Mouse (Mus musculus) MN1 (cell line): Measurements from ENCODE around the gene Pigm.

Experiments used
- DNase-seq: peaks from one replicate; pipeline ENCODE4 v3.0.0-alpha.2; 2016; ENCODE audit warnings: low spot score

Pigm gene

DNA sequence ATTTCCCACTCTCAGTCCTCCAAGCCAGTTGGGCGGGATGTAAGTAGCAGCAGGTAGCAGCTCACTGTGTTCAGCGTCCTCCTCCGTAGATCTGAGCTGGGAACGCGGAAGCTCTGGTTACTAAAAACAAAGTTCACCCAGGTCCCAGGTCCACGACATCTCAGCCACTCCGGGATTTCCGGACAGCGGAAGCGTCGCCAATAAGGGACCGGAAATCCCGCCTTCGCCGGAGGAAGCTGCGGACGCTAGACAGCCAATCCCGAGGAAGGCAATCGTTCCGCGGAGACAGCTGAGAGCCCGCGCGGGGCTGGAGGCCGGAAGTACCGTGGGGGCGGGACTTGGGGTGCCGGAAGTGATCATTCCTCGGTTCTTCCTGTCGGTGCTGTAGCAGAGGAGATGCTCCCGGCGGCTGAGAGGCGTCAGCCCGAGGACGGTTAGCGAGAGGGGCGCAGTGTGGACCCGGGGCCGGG is at the start of gene Pigm:
Pigm (plus strand) TSS at position 349 of the 470 bp plus-strand sequence.
- peak; percentile 100 for DNase-seq

DNA sequence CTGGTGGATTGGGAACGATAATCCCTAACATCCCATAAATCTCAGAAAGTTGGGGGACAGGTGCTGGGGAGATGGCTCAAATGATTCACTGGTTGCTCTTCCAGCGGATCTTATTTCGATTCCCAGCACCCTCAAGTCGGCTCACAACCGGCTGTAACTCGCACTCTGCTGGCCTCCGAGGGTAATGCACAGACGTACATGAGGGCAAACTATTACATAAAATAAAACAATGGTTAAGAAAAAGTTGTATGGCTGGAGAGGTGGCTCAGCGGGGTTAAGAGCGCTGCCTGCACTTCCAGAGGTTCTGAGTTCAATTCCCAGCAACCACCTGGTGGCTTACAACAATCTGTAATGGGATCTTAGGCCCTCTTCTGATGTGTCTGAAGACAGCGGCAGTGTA is 49.7 kb upstream of the Pigm start:
- no peak for DNase-seq

DNA sequence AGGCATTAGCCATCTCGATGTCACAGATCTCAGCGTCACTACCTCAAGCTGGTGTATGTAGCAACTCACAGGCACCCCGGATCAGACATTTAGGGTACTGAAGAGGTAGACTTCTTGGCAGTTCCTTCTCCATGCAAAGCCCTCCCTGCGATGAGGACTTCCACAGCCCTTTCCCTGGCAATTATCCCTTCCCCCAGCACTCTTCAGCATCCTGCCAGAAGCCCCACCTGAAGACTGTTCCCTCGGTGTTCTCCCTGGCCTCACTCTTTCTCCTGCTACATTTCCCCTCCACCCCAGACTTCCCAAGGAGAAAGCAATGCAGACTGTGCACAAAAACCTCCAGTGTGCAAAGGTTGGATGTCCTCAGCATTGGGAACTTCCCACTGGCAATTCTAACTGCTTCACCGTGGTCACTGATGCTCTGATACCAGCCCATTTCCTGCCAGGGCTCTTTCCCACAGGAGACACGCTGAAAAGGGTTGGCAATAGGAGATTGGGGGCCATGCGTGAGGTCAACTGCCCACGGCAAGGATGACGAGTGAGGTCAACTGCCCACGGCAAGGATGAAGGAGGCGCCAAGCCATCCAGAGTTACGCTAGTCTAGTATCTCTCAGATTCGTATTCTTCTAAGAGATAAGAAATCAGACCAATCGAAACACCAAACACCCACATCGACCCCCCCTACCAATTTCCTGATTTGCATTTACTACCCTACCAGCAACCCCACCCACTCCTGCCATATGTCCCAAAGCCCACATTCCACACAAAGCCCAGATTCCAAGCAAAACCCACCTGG is 48.9 kb upstream of the Pigm start:
- no peak for DNase-seq

DNA sequence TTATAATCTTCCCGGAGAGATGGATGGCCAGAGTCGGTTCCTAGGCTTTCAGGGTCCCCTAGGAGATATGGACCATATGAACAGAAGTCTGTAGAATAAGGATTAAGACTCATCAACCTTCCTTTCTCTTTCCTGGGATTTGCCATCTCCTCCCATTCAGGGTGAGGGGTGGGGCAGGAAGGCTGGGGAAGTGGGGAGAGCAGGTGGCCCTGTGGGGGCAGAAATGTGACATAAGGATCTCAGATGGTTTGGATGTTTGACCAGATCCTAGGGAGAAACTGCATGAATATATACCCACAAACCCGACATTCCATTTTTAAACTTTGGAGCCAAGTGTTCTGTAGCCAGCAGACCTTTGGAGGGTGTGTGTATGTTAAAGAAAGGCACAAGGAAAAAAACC is 48.3 kb upstream of the Pigm start:
- no peak for DNase-seq

DNA sequence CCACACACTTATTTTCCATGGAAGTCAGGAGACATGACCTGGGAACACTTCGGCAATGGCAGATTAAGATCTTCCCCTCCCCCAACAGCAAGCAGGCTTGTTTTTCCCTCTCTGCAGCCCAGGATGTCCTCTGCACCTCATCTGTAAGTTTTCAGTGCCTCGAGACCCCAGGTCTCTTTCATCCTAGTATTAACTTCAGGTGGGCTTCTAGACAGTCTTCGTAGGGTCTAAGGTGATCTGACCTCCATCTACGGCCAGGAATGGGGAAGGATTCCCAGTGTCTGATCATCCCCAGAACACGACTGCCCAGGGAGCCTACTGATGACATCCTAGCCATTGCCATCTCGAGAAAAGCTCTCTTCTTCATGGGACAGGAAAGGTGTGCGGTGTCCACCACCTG is 47.9 kb upstream of the Pigm start:
- DNase-seq = no peak

DNA sequence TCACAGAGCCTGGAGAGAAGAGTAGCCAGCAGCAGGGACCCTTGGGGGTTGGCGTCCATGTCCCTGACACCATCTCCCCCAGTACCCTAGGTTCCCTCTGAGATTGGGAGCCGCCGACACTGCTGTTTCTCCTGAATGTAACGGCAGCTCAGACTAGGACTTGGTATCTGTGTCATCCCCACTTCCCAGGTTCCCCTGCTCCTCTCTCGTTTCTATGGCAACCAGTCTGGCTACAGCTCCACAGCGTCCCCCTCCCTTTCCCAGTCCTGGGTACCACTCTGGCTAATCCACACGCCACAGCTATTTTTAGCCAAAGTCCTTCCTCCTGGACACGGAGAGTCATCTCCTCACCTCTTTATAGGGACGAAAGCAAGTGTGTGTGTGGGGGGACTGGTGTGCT is 47.2 kb upstream of the Pigm start, which contains the start of gene Kcnj9:
Kcnj9 (minus strand) TSS at position 188 of the 400 bp plus-strand sequence.
- peak; percentile 77 for DNase-seq

DNA sequence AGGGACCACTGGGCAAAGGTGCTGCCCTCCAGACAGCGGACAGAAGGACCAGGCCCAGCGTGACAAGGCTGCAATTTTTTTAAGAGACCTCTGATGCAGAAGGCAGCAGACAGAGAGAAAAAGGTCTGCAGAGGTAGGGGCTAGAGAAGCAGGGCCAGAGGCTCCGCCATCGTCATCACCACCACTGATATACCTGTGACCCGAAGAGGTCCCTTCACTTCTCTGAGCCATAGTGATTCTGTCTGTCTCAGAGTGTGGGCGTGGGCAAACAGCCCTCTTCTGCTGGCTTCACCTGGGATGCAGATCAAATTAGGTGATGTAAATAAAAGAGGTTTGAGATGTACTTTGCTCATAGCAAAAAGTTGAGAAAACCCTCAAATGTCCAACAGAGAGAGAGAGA is 46.7 kb upstream of the Pigm start:
- DNase-seq = no peak

DNA sequence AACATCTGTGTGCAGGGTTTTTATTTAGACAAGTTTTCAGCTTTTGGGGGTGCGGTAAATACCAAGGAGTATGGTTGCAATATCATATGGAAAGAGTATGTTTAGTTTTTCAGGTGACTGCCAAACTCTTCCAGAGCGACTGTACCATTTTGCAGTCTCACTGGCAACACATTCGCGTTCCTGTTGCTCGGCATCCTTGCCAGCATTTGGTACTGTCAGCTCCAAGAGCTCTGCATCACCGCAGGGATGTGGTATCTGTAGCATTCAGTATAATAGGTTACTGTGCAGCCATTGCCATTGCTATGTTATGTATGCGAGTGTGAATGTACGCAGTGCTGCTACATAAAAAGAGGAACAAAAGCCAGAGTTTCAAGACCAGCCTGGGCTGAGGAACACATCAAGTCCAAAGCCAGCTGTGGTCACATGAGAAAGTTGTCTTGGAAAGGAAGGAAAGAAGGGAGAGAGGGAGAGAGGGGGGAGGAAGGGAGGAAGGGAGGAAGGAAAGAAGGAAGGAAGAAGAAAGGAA is 44.9 kb upstream of the Pigm start:
- no peak for DNase-seq

DNA sequence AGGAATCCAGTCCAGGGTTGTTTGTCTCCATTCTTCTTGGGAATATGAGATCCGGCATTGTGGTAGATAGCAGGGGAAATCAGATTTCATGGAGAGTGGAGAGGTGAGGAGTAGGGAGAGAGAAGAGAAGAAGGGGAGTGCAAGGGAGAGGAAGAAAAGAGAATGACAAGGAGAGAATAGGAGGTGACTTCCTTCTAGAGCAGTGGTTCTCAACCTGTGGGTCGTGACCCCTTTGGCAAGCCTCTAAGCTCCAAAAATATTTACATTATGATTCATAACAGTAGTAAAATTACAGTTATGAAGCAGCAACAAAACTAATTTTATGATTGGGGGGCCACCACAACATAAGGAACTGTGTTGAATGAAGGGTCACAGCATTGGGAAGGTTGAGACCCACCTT is 43.4 kb upstream of the Pigm start:
- no peak for DNase-seq

DNA sequence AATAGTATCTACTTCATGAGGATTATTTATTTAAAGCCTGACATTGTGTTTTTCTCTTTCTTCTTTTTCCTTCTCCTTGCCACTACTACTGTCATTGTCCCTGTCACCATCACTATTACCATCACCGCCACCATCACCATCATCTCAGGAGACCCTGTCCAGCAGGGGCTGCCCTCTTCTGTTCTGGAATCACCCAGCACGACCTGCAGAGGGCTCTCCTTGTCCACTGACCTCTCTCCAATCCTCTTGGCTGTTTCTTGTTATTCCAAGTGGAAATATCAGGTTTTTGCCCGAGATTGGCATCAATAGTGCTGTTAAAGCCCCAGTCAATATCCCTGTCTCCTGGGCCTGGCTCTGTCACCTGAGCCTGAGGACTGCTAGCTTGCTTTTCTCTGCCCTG is 42.8 kb upstream of the Pigm start:
- no peak for DNase-seq

DNA sequence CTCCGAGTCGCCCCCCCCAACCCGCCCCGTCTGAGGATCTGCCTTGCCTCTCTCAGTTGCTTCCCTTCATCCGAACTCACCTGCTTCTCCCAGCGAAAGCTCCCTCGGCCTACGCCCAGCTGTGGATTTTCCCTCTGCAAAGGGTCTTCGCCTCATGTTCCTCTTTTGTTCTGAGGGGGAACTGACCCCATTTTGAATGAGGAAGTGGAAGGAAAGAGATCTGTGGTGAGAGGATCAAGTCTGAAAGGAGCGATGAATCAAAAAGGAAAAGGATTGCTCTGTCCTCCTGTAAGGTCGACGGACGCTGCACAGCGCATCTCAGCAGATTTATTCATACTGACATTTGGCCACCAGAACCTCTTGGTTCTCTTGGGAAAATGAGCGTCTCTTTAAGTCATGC is 40.5 kb upstream of the Pigm start:
- DNase-seq = no peak

DNA sequence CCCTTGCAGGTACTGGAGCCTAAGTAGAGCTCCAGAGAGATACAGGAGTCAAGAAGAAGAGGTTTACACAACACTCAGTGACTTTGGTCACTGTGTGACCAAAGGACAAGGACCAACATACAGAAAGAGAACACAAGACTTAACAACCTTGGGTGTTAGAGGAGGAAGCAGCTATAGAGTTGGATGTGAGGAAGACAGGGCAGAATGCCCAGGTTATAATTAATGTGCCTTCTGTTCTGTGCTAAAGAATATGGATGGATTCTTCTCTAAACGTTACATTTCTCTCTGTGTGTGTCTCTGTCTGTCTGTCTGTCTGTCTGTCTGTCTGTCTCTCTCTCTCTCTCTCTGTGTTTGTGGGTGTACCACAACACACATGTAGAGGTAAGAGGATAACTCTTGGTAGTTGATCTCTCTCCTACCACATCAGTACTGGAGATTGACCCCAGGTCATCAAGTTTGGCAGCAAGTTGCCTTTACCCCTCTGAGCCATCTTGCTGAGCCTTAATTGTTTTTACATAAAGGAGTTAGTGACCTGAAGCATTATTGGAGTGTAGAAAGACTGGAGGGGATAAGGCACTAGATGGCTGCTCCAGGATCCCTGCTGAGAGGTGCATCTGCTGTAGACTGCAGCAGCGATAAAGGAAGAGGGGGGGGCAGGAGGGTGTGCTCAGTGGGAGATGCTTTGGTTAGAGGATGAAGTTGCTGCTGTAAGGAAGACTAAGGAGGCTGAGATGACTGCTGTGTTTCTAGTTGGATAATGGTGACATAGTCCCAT is 38.7 kb upstream of the Pigm start:
- DNase-seq = no peak

DNA sequence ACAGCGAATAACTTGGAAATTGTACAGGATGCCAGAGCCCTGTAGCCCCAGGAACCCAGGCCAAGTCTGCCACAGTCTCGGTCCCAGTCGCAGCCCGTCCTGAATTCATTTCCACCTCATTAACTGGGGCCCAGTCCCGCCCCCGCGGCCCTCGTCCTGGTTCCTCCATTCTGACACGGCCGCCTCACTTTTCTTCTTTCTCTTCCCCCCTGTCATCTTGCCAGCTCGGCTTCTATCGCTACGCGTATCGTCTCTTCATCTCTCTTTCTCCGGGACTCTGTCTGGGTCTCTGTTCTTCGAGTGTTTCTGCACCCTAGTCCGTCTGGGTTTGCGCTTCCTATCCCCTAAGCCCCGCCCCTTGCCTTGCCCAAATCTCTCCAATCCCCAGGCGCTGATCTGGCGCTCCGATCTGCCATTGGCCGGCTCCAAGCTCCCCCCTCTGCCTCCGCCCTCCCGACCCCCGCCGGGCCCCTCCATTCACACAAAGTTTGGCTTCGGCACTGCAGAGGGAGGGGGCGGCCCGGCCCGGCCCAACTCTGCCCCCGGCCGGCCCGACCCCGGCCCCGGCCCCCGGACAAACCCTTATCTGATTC is 35.5 kb upstream of the Pigm start, which contains the start of gene Kcnj10:
Kcnj10 (plus strand) TSS at position 482 of the 593 bp plus-strand sequence.
- no peak for DNase-seq

DNA sequence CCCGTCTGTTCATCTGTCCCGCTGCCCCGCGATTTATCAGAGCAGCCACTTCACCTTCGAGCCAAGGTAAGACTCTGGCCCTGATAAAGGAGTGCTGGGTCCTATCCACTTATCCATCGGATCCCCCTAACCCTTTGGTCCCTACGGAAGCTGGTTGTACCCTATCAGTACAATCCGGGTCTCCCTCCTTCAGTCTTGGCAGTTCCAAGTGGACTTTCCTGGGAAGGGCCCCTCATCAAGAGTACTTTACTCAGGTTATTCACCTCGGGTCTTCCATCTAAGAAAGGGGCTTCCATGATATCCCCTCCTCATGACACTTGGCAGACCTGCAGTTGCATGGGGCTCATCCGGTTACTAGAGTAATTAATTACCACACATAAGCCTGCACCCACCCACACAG is 35.0 kb upstream of the Pigm start:
- DNase-seq = no peak

DNA sequence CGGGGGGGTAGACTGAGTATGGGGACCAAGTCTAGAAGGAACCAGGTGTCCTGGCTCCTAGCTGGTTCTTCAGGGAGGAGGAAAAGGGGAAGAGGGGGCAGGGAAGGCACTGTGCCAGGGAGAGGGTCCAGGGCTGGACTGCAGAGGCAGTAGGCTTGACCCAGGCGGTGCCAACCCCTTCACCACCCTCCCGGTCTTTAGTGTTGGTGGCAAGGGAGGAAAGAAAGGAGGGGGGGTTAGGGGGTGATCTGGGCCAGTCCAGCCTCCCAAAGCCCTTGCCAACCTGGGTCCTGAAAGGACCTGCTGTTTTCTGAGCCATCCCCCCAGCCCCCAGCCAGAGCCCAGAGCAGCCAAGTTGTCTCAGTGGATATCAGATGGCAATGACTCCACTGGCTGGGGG is 33.6 kb upstream of the Pigm start:
- DNase-seq = no peak

DNA sequence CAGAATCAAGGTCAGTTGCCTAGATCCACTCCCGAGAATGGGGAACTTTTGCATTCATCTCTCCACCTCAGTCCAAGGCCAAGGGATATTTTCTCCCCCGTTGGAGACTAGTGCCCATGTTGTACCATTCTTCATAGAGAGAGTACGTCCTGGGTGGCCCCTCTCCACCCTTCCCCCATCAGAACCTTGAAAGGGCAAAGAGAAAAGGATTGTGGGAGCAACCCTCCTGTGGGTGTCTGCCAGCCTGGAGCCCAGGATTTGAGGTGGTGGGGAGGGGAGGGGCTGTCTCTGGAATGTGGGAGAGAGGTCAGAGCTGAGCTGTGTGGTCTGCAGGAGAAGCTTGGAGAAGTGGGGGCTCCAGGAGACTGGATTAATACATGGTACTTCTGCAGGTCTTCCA is 32.4 kb upstream of the Pigm start:
- DNase-seq = no peak

DNA sequence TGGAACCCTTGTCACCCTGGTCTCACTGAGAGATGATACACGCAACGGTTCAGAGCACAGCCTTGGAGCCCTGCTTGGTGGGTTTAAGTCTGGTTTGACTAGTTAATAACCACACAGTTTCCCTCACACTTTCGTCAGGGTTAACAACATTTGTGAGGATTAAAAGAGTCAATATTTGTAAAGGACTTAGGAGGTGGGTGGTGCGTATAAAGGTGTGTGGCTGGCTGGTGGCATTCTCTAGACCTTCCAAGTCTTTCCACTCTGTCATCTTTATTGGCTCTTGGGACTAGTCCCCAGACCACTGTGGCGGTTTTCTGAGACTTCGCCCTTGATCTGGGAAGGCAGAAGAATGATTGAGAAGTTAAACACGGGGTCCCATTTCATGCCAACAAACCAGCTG is 31.5 kb upstream of the Pigm start:
- DNase-seq = no peak

DNA sequence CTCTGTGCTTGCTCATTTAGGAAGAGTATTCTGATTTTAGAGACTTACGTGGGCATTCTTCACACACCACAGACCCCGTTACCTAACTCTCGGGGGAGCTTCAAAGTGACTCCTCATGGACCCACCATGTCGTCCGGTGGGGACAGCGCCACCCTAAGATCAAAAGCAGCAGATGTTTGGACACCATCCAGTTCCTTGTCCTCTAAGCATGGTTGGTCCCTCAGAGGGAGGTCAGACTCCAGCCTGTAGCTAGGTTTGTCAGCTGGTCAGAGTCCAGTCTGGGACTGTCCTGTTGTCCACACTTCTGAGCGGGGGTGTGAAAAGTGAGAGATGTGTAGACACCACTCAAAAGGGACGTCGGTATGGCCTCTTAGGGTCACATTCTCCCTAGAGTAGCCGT is 29.6 kb upstream of the Pigm start:
- DNase-seq = no peak

DNA sequence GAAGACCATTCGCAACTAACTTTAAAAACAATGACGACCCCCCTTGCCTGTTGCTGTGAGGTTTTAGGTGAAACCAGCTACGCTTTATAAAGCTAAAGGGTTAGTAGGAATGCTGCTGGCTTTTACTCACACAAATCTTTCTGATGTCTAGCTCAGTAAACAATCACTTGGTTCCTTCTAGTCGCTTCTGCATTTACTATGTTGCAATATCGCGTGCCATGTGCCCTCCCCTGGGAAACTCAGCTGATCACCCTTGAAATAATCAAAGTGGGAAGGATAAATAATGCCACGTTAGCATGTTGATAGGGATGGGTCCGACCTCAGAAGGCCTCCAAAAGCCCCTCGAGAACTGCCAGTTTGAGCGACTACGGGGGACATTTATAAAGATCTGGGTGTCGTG is 29.0 kb upstream of the Pigm start:
- no peak for DNase-seq

DNA sequence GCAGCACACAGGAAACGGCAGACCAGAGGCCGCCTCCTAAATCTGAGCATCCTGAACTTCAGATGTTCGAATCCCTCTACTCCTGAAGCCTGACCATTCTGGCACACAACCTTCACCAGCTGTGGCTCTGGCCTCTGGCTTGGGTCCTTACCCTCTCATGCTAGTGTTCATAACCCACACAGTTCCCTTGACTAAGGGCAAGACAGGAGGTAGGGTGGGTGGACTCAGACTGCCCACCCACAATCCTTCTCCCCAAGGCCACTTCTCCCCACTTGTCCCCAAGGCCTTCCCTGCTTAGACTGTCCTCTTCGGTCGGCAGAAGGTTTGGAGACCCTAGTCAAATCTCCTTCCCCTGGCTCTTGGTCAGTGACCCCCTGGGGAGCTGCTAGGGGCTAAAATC is 26.8 kb upstream of the Pigm start:
- DNase-seq = no peak

DNA sequence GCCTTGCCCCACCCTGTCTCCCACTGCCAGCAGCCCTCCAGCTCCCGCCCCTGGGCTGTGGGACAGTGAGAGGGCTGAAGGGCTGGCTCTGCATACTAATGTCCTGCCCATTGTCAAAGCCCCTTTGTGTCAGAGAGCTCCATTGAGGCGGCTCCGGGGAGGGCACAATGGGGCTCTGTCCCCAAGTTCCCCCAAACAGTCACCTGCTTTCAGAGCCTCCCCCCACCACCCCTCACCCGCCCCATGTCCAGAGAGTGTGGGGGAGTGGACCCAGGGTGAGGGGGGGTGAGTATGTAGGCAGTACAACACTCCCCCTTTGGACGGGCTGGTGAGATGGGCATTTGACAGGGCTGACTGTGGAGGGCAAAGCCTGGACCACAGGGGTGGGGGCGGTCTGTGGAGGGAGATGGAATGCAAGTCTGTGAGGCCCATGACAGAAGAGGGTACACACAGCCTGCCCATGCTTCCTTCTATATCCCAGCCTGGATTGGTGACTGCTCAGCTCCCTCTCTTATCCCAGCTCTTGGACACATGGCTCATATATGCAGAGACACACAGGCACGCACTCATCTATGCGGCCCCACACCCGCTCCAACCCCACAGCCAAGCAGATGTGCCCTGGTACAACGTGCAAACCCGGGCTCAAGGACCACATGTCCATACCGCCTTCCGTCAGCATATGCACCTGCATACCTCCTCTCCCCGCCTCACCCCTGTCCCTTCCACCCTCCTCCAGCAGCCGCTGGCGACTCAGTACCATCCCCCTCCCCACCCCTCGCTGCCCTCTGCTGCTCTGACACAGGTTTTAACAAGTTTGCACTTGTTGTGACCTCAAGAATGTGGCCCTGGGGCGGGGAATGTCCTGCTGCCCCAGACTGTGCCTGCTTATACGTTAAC is 26.2 kb upstream of the Pigm start:
- DNase-seq = no peak

DNA sequence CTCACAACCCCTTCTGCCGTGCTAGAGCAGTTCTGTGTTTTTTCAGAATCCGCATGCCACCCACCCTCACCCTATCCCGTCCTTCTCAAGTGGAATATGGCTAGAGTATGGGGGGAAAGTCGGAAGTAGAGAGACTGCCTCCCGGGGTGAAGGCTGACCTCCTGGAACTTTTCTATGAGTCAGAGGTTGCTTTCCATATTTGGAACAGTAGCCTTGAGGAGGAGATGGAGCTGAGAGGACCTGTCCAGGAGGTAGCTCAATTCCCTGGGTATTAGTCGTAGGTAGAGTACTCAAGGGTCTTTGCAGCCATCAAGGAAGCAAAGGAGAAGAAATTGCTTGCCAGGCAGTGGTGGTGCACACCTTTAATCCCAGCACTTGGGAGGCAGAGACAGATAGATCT is 24.3 kb upstream of the Pigm start:
- DNase-seq = no peak
